Mouse (Mus musculus) small intestine, adult 2 months (tissue): ENCODE measurements around the gene Rab3gap1.

Source experiments
- CTCF ChIP-seq: fragments of 200-500 bp; IDR thresholded peaks from 2 replicates; pipeline ENCODE4 v1.5.1; 2012; ENCODE audit warnings: low read depth, mild to moderate bottlenecking, control low read depth, inconsistent platforms, low read length, moderate library complexity, mixed read lengths; ENCODE audit not compliant: insufficient replicate concordance, insufficient read length; ENCODE audit errors: extremely low read depth
- POLR2A ChIP-seq: fragments of 200-500 bp; IDR thresholded peaks from 2 replicates; pipeline ENCODE4 v1.6.1; 2012; ENCODE audit warnings: low read depth, mild to moderate bottlenecking, control low read depth, inconsistent platforms, low read length, moderate library complexity

GRCm38 (mm10) chr1:127963326-127963725 lies 94.8 kb downstream of the Rab3gap1 start:
- TF ChIP-seq CTCF (no peak), POLR2A (no peak)
